Mouse (Mus musculus) erythroblast, adult 5-6 weeks (primary cell): Measurements from ENCODE around the gene Rab38. TPM values are rescaled to one million over a fixed set of nuclear protein-coding genes. Genes with fewer than 3 reads are reported as not detected.

Experiments
- ATAC-seq: replicated peaks from 2 replicates; pipeline ENCODE4 v1.8.0; 2016; ENCODE audit warnings: moderate number of reproducible peaks, mild to moderate bottlenecking, moderate TSS enrichment, inconsistent platforms; ENCODE audit not compliant: poor library complexity, low FRiP score, severe bottlenecking
- total RNA-seq, 2 experiments: library from RNA; stranded (forward) in 1 of 2; stranded (reverse) in 1 of 2; fragments of 150-400 nt in 1 of 2; fragments of 200-764, 138-1000 nt in 1 of 2; gene quantifications; 2 replicates each; pipeline versions ENCODE4 v1.2.3 to v1.2.4; 2015 to 2017; ENCODE audit warnings: low replicate concordance in 2 of 2

Rab38 gene
- total RNA-seq, 2 experiments from 2014 or later, result 2.4 to 3.7 TPM

DNA sequence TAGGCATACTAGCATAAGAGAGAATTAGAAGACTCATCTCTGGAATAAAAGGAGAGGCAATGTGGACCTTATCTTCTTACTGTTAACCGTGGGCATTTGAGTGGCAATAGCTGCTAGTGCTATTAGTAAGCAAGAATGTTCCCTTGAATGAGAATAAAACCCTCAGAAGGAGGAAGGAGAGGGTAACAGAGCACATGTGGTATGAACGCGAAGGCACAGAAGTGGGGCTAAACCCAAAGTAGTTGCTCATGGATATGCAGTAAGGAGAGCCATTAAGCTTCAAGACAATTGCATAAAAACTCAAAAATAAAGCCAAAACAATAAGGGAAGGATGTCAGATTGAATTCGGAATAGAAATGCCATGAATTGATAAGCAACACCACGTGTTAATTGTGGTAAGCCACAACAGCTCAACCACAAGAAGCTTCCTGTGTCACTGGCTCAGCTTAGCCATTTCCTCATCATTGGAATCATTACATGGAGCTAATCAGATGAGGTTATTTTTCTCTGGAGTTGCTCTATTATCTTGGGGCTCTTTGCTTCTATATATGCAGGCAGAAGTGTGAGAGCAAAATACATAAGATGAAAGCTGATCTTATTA, 72.2 kb downstream of the Rab38 start:
- no peak for ATAC-seq

DNA sequence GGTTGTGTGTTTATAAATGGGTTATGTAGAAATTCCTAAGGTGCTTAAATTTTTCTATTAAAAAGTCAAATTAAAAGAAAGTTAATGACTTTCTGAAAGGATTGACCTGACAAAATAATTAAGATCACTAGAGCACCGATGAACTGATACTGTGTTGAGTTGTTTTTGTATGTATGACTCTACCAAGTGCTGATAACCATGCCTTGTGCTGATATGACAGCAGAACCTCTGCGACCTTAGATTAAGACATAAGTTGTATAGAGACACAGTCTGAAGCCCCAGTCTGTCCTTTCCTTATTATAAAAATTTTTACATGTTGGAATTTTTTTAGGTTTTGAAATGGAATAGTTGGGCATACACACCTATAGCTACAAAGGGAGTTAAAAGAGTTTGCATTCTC, 79.7 kb downstream of the Rab38 start:
- ATAC-seq, result no peak

DNA sequence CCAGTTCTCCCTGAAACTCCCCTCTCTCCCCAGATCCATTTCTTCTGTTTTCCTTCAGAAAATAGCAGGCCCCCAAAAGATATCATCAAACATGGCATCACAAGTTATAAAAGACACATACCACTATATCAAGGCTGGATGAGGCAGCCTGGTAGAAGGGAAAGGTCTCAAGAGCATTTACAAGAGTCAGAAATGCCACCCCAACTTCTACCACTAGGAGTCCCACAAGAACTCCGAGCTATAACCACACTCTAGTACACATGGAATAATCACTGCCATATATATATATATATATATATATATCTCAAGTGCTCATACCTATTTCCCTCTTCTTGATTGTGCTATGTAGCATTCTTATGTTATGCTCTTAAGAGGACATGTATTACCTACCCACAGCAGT, 92.4 kb downstream of the Rab38 start:
- no peak for ATAC-seq

DNA sequence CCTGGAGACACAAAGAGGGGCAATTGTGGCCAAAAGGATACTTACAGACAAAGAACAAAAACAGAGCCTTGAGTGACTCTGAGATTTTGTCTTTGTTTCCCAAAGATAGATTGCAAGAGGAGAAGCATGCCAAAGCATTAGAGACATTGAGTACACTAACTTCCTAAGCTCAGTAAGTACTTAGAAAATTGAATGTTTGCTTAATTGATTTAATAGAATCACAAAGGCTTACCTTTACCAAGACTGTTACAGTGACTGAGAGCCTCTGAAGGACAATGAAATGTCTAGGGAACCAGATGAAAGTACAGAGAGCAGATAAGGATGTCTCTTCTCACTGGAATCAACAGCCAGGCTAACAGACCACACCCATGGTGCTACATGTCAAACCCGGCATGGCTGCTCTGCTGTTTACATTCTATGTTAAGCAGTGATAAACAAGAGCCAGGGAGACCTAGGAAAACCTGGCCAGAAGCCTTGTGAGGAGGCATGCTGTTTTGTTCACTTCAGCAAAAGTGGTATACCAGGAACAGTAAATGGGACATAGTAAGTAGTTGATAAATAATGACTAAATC, 97.1 kb downstream of the Rab38 start:
- ATAC-seq, result no peak

DNA sequence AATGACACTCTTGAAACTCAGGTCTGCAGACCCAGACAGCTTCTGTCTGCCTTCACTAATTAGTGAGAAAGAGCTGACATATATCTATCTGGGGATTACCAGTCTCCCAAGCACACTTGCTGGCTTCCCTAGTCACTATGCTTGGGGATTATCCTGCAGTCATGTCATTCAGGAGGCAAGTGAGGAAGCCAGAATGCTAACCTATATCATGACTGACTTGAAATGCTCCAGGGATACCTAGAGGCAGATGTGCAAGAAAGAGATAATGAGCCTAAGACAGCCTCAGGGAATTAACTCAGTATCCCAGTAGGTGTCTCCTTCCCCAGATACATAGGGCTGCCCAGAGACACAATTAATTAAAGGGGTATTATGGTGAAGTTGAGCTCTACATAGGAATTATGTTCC, 106.1 kb downstream of the Rab38 start:
- no peak for ATAC-seq

DNA sequence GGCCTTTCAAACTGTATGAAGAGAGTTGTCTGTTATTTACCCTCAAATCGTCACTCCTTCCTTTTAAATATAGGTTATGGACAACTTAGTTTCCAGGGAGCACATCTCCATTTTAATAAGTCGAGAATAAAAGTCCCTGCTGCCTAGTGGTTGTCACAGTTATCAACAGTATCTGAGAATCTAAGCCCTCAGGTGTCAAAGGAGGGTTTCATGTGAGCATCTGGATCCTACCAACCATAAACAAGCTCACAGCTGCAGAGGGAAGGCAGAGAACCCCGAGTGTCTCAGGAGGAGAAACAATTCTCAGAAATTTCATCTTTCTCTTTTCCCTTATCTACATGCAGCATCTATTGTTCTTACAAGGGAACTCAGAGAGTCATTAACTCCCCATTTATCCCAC, 106.7 kb downstream of the Rab38 start:
- no peak for ATAC-seq

Other genes with a start within 250 kb of the Rab38 start
- gene Ctsc, start 152.2 kb upstream of the Rab38 start, total RNA-seq (2015; ENCODE audit: low replicate concordance), result 45.5 and 70.2 TPM in 2 replicates
- gene Ctsc, start 152.2 kb upstream of the Rab38 start, total RNA-seq (2017; ENCODE audit: low replicate concordance), result 44.0 and 65.4 TPM in 2 replicates